Mouse (Mus musculus): ENCODE data around the gene Crybb1.

Gene Crybb1

DNA sequence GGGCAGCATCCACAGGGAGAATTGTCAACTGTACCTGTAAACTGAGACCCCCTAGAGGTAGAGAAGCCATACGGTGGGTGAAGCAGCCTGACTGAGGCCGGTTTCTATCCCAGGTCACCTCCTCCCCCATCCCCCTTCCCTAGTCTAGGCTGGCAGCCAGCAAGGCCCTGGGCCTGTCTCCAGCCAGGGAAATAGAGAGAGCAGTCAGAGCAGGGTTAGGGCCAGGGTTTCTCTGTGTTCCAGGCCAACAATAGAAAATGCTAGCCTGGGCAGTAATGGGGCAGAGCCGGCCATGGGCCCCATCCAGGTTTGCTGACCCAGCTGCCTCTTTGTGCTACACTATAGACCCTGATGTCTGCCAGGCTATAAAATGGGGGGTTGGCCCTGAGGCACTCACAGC lies at the start of gene Crybb1:
TSS of gene Crybb1 (plus strand) at position 390 of the 400 bp plus-strand sequence.
- DNase-seq (ENCODE audit: low spot score in 2 of 2) = peak in 1 of 2 experiments; percentile 68

DNA sequence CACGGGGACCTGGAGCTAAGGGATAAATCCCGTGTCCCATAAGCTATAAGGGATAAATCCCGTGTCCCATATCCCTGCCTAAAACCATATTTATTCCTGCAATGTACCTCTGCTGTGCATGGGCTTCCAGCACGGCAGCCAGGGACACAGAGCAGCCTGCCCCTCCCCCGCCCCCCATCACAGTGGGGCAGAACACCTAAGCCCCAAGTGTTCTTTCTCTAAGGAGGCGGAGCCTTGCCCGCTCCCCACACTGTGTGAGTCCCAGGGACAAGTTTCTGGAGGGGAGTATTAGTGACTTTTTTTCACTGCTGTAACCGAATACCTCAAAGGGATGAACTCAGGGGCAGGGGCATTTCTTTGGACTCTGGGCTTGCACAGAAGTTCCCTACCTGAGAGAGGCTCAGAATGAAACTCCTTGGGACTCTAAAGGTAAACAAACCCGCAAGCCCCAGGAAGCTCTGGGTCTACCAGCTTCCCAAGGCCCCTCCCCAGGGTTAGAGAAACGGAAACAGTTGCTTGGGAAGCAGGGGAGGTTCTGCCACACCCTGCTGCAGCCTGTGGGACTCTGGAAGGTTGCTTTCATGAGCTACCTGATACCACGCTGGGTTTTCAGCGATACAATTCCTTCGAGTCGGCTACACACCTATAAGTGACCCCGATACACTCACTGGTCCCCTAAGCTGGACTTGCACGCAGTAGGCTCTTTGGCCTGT lies 48.9 kb upstream of the Crybb1 start:
- no peak for DNase-seq (ENCODE audit: low spot score in 2 of 2)

DNA sequence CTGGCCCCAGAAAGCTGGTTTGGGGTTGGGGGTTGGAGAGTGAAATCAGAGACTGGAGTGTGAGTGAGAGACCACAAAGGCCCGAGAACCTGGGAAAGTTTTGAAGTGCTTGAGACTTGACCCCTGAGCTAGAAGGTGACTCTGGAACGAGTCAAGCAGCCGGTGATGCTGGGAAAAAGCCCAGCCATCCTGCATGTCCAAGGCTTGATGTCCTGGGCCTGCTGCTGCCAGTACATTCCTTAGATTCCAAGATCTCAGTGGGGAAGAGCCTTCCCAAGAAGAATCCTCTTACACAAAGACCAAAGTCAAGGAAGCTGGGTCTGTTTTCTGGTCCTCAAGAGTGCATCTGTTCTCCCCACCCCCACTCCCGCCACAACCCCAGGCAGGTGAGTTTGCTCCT lies 47.3 kb upstream of the Crybb1 start:
- no peak for DNase-seq (ENCODE audit: low spot score in 2 of 2)

DNA sequence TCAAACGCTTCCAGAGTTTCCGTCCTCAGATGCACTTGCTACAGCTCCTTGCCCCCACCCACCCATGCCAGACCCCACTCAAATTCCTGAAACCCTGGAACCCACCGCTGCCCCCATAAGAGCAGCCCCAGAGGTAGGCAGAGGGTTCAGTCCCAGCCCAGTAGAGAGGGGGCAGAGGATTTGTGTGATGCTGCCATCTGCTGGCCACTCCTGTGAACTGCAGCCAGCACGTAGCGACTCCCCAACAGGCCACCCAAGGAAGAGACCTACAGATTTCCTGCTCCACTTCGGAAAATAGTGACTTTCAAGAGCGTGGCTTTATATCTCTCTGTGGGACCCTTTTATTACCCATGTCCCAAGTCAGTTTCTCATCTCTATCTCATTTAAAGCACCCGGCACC lies 45.5 kb upstream of the Crybb1 start:
- peak in 1 of 2 experiments; percentile 56 for DNase-seq (ENCODE audit: low spot score in 2 of 2)

DNA sequence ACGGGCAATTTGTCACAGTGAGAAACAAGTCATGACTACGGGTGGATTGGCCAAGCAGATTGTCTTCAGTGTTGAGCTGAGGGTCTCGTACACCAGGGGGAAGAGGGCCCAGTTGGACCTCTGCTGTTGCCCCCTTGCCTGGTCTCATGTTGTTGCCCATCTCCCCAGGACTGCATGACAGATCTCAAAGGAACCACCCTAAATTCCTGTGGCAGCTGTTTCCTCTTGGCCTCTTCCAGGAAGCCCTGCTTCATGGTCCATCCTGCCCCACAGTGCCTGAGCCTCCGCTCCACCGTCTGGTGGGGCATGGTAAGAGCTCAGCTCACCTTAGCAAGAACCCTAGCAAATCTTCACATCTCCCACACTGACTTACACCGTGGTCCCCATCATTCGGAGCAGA lies 43.7 kb upstream of the Crybb1 start:
- DNase-seq (ENCODE audit: low spot score in 2 of 2) = no peak

DNA sequence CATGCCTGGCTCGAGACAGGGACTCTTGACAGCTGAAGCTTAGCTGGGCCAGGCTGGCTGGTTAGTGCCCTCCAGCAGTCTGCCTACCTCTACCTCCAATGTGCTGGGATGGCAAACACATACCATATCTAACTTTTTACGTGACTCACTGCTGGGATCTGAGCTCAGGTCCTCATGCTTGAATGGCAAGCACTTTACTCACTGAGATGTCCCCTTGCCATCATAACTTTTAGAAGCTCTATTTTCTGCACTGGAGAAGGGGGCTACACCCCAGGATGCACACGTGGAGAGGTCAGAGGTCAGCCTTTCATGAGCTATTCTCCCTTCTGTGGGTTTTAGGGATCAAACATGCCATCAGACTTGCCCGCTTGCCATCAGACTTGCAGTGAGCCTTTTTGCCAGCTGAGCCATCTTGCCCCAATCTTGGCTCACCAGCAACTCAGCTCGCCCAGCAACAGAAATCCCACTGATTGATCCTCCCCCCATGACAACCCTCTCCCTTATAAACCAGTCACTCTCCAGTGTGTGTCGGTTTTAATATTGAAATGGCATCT lies 42.8 kb upstream of the Crybb1 start:
- DNase-seq (ENCODE audit: low spot score in 2 of 2) = no peak

DNA sequence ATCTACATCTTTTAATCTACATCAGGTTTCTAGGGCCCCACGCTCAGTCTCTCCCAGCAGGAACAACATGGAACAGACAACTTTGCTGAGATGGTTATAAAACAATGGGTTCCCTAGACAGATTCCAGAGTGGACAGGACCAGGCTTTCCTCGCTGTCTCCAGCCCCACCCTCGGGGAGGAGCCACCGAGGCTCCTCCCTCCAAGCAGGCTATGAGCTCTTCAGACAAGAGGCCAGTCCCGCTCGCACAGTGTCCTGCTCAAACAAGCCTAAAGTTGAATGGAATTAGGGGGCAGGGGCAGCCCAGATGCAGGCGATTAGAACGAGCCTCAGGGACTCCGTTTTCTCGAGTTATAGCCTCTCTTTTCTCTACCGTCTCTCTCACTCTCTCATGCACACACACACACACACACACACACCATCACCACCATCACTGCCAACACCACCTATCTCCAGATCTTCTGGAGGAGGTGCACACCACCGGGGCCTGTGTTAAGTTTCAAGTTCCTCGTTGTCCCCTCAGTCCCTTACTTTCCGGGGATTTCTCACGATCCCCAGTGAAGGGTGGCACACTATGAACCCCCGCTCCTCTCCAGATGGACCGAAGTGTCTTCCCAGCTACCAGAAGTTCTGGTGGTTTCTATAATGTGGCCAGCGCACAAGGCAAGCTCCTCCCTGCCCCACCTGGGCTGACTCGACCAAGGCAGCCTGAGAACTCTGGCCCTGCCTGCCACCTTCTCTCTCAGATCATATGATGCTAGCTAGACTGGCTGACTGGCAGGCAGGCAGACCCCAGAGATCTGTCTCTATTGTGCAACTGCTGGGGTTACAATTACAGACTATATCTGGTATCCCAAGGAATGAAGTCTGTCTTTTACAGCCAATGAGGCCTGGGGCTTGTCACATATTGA lies 42.0 kb upstream of the Crybb1 start:
- peak in 1 of 2 experiments; percentile 44 for DNase-seq (ENCODE audit: low spot score in 2 of 2)

DNA sequence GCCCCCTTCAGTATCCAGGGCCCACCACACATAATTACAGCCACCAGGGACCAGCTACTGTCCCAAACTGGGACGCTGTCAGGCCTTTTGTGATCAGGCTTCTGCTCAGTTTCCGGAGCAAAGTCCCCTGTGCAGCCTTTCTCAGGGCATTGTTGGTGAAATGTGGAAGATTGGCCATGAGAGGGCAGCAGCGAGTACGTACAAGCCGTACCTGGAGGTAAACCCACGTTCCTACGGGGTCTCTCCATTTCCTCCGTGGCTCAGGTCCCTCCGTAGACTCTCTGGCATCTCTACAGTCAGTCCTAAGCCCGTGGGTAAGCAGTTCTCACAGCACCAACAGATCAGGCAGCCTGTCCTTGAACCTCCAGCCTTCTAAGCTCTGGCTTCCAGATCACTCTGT lies 41.2 kb upstream of the Crybb1 start:
- DNase-seq (ENCODE audit: low spot score in 2 of 2) = peak in 1 of 2 experiments; percentile 81

DNA sequence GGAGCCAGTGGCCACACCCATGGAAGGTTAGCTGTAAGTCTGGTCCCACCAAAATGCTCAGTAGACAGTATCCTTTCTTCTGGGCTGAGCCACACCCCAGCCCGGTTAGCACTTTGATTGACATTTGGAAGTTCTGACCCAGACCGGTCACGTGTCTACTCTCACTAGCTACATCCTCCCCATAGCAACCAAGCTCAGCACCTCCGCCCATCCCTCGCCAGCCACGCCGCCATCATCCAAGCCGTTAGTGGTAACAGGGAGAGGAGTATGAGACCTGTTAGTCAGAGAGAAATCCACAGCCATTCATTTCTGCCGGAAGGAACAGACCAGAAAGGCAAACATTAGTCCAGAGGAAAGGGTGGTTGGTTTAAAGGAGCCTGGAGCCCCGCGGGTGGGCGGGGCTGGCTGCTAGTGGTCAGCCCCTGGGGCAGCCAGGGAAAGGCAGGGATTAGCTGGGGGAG lies 40.3 kb upstream of the Crybb1 start:
- peak in 1 of 2 experiments; percentile 64 for DNase-seq (ENCODE audit: low spot score in 2 of 2)

DNA sequence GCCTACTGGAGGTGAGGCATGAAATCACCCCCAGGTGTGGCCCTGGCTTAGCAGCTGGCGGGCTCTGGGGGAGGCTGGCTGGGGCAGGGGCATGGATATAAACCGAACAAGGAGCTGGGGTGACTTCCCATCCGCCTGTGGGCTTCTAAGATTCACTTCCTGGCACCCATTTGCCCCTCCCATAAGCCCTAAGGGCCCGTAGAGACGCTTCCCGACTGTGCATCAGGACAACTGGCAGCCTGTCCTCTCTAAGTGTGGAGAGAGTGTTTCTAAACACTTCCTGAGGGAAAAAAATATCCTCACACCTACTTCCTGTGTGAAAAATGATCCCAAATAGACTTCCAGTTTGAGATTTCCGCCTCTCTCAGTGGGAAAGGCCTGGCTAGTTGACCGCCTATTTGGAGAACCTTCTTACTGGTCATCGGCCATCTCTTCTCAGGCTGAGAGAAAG lies 39.8 kb upstream of the Crybb1 start:
- DNase-seq (ENCODE audit: low spot score in 2 of 2) = peak in 1 of 2 experiments; percentile 44

DNA sequence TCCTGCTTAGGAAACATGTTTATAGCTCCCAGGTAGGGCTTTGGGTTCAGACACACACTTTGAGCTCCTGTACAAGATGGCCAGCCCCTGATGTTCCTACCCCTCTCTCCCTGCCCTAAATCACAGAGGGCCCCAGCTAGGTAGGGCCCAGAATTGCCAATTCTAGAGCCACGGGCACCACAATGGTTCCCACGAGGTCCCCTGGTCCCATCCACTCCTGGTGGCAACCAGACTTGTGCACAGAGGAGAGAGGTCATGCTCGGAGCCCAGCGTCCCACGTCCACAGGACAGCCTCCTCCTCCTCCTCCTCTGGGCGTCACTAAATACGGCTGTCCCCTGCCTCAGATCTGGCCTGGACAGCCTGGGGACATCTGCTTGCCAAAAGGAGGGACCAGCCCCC lies 39.3 kb upstream of the Crybb1 start:
- no peak for DNase-seq (ENCODE audit: low spot score in 2 of 2)

DNA sequence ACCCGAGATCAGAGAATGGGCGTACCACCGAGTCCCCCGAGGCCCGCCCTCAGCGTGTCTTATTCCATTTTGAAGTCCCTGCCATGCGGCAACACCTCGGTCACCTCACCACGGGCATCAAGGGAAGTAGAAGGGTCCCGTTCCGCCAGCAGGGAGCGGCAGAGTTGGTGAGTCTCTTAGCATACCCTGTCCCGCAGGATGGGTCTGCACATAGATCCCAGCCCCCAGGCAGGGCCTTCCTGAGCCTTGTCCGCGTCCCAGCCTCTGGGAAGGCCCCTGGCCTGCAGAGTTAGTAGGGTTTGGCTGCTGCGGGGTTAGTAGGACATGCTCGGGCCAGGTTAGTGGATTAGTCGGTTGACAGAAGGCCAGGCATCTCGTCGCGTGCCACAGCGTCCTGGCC lies 38.6 kb upstream of the Crybb1 start:
- DNase-seq (ENCODE audit: low spot score in 2 of 2) = peak in 1 of 2 experiments; percentile 27

DNA sequence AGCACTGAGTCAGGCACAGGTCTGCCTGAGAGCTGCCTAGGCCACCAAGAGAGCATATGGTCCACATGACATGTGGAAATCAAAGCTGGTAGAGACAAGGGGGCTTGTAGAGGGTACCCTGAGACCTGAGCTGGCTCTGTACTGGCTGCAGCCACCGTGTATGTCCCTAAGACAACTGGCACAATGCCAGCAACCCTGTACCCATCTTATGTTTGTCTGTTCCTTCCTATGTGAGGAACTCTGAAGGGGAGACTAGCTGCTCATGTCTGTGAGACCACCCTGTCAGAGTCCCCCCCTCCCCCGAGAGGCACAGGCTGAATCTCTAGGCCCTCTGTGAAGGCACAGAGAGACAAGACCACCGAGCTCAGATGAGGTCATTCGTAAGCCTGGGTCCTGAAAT lies 36.9 kb upstream of the Crybb1 start:
- DNase-seq (ENCODE audit: low spot score in 2 of 2) = no peak

DNA sequence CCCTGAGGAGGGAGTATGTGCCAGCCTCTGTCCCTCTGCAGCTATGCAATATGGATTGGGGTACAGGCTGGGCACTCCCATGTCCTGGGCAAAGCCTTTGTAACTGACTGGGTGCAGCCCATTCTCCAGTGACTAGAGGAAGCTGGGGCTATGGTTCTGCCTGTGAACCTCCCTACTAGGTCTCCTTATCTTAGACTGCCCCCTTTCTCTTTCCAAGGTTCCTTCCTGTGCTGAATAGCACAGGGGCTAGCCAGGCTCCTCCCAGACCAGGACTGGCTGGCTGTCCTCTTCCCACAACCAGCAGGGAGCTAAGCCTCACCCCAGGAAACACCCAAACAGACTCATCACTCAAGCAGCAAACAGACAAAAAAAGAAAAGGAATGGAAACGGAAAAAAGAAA lies 36.2 kb upstream of the Crybb1 start:
- DNase-seq (ENCODE audit: low spot score in 2 of 2) = no peak

DNA sequence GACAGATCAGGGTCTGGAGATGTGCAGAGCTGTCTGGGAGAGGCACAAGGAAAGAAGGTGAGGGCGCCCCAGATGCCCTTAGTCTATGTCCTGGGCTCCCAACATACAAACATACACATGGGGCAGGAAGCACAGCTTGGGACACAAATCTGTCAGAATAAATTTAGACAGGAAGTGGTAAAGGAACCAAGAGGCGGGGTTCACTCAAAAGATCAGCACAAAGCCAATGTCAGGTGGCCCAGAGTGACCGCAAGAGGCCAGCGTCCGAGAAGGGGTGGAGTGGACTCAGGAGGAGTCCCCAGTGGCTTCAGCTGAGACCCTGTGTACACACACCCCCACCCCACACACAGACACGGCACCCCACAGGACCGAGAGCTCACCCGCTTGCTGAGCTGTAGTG lies 35.4 kb upstream of the Crybb1 start:
- no peak for DNase-seq (ENCODE audit: low spot score in 2 of 2)

DNA sequence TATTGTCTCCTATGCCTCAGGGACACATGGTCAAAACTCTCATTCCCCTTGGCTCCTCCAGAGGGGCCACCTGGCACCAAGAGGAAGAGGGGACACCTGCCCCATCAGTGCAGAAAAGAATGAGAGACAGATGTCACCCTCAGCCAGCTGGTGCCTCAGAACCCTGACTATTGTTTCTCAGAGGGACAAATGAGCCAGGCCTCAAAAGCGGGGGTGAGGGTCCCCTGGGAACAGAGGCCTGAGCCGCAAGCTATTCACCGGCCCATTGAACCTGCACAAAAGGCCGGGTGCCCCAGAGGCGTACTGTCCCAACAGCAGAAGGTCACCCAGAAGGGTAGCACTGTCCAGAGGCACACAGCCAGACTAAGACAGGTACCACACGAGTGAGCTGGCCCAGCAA lies 30.0 kb upstream of the Crybb1 start:
- DNase-seq (ENCODE audit: low spot score in 2 of 2) = no peak

DNA sequence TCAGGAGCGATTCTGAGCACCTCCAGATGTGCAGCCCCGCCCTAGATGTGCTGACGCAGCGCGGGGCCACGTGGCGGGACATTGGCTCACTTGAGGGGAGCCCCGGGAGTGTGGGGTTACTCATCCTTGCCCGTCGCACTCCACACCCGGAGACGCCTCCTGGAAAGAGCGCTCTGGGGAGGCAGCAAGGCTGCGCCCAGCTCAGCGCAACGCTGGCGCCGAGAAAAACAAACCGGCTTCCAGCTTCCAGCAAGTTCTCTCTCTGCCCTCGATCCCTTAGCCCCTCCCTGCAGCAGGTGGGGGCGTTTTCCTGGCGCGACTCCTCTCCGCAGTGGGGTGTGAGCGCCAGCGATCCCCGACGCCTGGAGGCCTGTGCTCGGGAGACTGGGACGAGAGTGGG lies 28.3 kb upstream of the Crybb1 start:
- DNase-seq (ENCODE audit: low spot score in 2 of 2) = peak in 1 of 2 experiments; percentile 74

DNA sequence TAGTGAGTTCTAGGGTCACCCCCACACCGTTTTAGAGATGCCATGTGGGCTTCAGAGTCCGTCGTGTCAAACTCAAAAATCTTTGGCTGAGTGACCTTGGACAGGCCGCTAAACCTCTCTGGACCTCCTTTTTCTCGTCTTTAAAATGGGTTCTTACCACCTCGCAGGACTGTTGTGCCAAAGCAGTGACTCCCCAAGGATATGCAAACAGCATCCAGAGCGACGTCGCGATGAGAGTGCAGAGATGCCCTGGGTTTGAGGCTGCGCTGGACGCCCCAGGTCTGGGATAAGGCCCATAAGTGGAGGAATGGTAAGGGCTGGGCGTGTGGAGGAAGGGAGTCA lies 27.7 kb upstream of the Crybb1 start:
- DNase-seq (ENCODE audit: low spot score in 2 of 2) = peak in 1 of 2 experiments; percentile 23

DNA sequence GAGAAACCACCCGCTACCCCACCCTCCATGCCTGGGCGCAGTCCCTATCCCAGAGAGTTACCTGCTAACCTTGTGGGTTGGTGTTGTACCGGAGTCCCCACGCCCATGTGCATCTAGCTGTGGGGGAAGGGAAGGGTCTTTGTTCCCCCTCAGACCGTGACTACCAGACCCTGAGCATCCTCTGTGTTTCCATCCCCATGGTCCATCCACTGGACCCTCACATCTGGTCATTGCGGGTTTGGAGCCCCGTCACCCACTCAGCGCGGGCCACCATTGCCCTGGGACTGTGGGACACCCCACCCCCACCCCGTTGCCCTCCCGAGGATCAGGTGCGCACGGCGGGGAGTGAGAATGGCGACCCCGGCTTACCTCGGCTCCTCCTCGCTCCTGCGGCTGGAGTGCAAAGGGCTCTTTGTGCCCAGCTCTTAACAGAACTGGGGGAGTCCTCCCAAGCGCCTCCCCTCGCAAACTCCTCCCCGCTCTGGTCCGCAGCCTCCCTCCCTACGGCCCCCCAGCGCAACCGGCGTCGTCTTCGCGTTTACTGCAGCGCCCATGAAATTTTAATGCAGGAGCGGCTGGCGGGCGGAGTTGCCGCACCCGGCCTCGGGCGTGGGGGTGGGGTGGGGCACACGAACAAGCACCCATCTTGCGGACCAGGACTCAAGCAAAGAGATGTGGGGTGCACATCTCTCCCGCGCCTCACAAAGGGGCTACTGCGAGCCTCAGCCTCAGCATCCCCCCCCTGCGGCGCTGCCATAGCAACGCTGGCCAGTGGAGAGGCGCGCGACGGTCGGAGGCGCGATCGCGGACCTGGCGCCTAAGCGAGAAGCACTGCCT lies 27.2 kb upstream of the Crybb1 start:
- peak in 1 of 2 experiments; percentile 76 for DNase-seq (ENCODE audit: low spot score in 2 of 2)

DNA sequence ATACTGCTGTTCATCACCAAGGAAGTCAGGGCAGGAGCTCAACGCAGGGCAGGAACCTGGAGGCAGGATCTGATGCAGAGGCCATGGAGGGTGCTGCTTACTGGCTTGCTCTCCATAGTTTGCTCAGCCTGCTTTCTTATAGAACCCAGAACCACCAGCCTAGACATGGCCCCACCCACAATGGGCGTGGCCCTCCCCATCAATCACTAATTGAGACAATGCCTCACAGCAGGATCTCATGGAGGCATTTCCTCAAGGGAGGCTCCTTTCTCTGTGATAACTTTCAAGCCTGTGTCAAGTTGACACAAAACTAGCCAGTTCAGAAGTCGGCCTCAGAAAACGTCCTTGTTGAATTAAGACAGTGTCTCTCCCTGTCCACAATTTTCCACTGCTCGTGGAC lies 19.8 kb upstream of the Crybb1 start:
- DNase-seq (ENCODE audit: low spot score in 2 of 2) = no peak

DNA sequence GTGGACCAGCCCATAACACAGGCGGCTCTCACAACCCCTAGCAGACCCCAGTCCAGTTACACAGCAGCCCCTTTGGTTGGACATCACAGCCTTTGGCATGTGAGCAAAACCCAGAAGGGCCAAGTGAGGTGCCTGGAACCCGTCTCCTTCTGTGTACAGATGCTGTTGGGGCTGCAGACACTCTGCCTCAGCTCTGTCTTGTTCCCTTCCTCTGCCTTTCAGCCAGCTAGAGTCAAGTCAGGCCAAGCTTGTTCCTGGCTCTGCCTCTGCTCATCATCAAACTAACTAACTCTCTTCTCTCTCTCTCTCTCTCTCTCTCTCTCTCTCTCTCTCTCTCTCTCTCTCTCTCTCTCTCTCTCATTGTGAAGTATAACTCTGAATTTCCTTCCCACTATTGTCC lies 19.0 kb upstream of the Crybb1 start:
- no peak for DNase-seq (ENCODE audit: low spot score in 2 of 2)

DNA sequence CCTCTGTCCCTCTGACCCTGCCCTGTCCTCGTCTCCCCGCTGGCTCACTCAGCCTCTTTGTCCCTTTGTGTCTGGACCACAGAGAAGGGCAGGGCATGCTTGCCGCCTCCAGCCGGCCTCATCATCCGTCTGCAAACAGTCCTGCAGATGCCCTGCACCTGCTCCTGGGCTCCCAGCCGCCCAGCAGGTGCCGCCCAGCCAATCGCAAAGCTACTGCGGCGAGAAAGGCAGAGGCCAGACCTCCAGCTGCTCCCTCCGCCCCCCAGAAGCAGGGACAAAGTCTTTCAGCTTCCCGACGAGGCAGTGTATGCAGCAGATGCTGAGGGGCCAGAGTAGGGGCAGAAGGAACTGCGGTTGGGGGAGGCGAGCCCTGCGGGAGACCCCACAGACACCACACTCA lies 18.2 kb upstream of the Crybb1 start:
- peak in 1 of 2 experiments; percentile 15 for DNase-seq (ENCODE audit: low spot score in 2 of 2)

Measured in left cerebral cortex, adult 9 months (tissue).